Mouse (Mus musculus): Measurements from ENCODE around the gene Nrg4.

- TF ChIP-seq CTCF (conservative IDR thresholded peaks at IDR 0.05; ENCODE audit: insufficient read depth, insufficient read length, low read depth, low read length) (no peak), POLR2A (IDR thresholded peaks at IDR 0.05; ENCODE audit: low read depth, low read length) (no peak)
These were observed 33.7 kb upstream of the Nrg4 start for GRCm38 (mm10) chr9:55360372-55360771.

Measured in kidney, adult 2 months (tissue).